Mouse (Mus musculus): ENCODE data around the gene Tmem37.

GRCm38 (mm10) chr1:120033469-120033854 is 40.4 kb downstream of the Tmem37 start:
- TF ChIP-seq CTCF (IDR thresholded peaks at IDR 0.05; ENCODE audit: low read depth), result no peak
- no peak for TF ChIP-seq EP300 (IDR thresholded peaks at IDR 0.05; ENCODE audit: low read depth)
